Mouse (Mus musculus) cerebellum, adult 11-12 months (tissue): ENCODE measurements around the gene Gm20388.
A peak's percentile ranks its signal among the peaks of the same experiment; 100 is the strongest.

Experiments
- DNase-seq: peaks from one replicate; pipeline ENCODE4 v3.0.0; 2022

Gene Gm20388

DNA sequence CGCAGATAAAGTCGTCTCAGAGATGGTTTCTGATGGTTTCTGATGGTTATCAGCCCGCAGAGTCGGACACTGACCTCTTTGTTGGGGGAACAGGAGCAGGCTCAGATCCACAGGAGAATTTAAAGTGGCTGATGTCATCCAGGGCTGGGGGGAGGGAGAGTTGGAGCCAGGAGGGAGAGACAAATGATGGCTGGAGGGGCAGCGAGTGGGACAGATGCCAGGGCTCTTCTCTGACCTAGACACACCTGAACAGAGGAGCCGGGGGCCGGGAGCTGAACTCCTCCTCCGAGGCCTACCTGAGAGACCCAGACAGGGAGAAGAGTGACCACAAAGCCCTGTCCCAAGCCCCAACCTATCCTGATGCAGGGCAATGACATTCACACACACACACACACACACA, 2418.4 kb downstream of the Gm20388 start:
- no peak for DNase-seq

- no peak for DNase-seq
Observed at GRCm38 (mm10) chr8:122329553-122330239, 2419.1 kb downstream of the Gm20388 start.

- no peak for DNase-seq
Observed at GRCm38 (mm10) chr8:122330446-122331133, 2419.9 kb downstream of the Gm20388 start.

DNA sequence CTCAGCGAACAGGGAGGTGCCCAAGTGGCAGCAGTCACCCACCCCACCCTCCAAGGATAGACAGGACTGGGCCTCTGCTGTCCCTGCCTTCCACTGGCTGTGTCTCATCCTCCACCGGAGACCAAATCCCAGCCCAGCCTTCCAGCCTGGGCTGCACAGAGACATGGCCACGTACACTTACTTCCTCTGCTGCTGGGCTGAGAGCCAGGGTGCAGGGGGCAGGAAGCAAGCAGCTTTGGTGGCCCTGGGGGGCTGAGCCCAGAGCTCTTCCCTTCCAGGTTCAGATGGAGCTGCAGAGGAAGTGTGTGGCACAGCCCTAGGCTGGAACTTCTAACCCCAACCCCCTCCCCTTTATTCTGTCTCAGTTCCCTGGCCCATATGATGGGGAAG, 2420.5 kb downstream of the Gm20388 start:
- DNase-seq, result no peak

DNA sequence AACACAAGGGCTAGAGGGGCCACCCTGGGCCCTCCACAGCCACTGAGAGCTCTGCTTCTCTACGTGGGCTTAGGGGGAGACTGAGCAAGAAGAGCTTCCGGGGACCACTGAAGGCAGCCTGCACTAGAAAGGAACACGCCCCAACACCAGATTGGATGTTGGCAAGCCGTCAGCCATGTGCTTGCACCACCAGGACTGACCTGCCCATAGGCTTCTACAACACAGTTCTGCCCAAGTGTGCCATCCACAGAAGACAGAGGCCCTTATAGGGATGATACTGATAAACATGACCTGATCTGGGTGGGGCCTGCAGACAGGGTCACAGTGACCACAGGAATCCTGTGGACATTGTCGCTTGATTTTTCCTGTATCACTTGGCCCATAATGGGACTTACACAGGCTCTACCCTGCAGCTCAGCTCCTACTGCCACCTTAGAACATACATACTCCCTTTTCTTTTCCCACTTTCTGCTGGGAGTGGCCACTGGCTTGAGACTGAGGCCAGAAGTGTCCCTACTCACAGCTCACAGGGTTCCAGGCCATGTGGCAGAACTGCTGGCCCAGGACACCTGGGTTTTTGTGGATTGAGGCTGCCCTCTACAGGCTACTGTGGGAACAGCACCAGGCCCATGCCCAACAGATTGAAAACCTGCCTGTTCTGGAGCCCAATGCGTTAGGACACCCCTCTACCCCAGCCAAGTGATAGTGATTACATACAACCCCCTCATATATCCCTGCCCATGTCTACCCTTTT, 2422.3 kb downstream of the Gm20388 start:
- peak; percentile 77 for DNase-seq

DNA sequence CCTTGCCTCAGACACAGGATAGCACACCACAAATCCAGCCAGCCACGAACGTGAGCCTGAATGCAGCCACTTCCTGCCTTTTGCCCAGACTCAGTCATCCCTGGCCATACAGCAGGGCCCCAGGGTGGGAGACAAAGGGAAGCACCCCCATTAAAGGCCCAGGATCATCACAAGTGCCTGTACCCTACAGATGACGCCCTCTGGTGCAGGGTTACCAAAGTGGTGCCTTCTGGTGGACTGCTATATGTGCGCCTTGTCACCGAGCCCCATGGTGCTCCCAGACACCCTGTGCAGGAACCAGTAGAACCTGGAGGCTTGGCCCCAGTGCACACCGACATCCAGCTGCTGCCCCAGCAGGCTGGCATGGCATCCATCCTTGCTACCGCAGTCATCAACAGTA, 2422.9 kb downstream of the Gm20388 start:
- no peak for DNase-seq

DNA sequence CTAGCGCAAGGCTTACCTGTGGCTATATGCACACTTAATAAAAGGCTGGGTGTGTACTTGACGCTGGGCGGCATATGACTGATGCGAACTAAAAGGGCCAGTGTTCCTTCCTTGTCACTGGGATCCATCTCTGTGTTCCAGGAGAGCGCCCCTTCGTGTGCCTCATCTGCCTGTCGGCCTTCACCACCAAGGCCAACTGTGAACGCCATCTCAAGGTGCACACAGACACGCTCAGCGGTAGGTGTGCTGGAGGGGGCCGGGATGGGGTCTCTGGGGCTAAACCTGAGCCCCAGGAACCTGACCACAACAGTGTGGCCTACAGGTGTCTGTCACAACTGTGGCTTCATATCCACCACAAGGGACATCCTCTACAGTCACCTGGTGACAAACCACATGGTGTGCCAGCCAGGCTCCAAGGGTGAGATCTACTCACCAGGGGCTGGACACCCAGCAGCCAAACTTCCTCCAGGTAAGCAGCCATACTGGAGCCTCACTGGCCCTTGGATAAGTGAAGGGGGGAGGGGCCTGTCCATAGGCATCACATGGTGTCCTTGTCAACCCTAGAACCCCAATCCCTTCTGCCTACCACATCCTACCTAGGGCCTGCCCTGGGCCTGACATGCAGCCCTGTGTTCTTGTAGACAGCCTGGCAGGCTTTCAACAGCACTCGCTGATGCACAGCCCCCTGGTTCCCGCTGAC, 2424.3 kb downstream of the Gm20388 start:
- DNase-seq, result no peak

- no peak for DNase-seq
Observed at GRCm38 (mm10) chr8:122335638-122336250, 2425.1 kb downstream of the Gm20388 start.

GRCm38 (mm10) chr8:122336251-122336910, 2425.7 kb downstream of the Gm20388 start:
- DNase-seq, result no peak

GRCm38 (mm10) chr8:122338852-122339251, 2428.2 kb downstream of the Gm20388 start:
- no peak for DNase-seq

DNA sequence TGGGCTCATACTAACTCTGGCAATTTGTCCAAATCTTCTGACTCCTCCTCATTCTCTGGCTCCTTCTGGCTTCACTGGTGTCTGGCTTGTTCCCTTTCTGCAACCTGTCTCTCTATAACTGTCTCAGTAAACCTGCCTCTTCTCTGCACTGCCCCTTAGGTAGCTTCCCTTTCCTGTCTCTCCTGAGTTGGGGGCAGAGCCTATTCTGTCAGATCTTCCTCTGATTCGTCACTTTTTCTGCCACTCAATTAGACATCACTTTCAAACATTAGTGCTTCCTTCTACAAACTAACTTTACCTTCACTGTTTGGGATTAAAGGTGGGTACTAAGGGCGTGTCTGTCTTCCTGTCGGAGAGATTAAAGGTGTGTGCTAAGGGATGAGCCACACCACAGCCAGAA, 2430.1 kb downstream of the Gm20388 start:
- no peak for DNase-seq

- DNase-seq, result no peak
Observed at GRCm38 (mm10) chr8:122341790-122342189, 2431.1 kb downstream of the Gm20388 start.

- DNase-seq, result no peak
Observed at GRCm38 (mm10) chr8:122342362-122342761, 2431.7 kb downstream of the Gm20388 start.

DNA sequence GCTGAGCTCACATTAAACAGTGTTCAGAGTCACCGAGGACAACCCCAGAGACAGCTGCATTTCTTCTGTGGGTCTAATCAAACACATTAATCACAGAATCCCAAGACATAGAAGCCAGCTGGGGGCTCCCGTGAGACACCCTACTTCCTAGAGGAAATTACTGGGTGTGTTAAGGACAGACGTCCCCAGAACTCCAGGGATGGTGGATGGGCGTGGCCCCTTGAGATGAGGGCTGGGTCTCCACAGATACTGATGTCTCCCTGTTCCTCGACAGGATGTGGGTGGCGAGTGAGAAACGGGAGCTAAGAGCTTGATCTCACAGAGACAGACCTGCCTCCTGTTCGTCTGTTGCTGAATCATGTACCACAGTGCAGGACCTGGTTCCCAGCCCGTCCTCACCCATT, 2432.2 kb downstream of the Gm20388 start:
- no peak for DNase-seq

DNA sequence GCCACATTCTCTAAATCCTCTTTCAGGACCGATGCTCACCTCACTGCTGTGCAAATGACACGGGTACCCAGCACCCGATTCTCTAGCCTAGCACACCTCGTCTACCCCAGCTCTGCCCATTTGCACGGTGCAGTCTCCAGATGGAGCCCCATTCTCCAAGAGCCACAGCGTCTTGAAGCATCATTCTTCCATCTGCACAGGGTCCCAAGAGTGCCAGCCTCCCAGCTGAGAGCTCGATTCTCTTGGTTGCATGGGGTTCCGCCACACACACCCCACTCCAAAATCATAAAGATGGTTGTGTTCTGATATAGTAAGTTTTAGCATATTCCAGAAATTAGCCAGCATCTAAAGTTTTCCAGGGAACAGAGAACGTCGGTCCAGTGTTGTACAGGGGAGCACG, 2432.7 kb downstream of the Gm20388 start:
- DNase-seq, result no peak

DNA sequence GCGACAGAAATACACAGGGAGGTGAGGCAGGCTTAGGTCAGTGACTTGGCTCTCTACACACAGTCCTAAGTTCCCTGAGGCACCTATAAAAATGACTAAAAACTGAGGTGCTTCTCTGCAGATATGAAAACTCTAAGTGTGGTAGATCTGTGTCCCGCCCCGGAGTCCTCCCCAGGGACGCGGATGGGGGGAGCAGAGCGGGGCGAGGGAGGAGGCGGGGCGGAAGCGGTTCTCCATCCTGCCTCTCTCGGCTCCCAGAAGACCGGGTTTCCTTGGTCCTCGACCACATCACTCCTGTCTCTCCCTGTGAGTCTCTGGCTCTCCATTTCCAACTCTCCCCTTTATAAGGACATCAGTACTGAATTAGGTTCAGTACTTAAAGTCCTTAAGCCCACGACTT, 2433.1 kb downstream of the Gm20388 start:
- peak; percentile 62 for DNase-seq

DNA sequence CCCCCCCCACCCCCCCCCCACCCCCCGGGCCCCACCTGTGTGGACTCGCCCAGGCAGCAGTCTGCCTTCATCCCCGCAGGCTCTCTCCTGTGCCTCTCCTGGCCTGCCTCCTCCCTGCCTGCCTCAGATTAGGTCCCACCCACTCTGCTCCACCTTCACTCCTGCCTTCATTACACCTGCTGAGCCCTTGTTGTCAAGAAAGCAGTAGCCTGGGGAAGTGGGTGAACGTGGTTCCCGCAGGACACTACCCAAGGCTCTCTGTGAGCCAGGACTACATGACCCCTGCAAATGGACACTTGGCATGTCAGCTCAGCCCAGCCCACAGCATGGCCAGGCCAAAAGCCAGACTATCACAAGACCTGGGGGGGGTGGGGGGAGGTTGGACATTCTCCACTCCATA, 2433.6 kb downstream of the Gm20388 start:
- DNase-seq, result peak; percentile 55

GRCm38 (mm10) chr8:122345181-122346095, 2434.8 kb downstream of the Gm20388 start:
- DNase-seq, result no peak

GRCm38 (mm10) chr8:122347811-122348552, 2437.3 kb downstream of the Gm20388 start:
- DNase-seq, result peak; percentile 93
